Comparison of ENCODE assay signal across 17 mouse cellular contexts in the genomic region with DNA sequence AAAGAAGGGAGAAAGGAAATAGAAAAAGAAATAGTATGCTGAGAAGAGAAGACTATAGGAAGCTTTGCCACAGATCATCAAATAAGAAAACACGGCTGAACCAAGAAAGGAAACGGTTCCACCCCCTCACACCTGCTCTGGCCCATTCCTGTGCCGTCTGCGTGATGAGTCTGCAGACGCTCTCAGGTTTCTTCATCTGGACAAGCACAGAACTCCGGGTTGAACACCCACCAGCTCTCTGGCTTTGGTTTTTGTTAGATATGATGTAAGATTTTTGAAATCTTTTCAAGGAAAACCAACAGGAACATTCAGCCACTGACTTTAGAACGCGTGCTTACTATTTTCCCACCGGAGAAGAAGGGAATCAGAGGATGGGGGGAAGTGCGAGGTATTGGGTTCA.
DNase-seq lines count a peak whose midpoint lies in the region; ATAC-seq lines count a peak whose summit lies in the region.
"Had no signal": no experiment of that assay in that cellular context is flagged by ENCODE, and none has a peak within 500 bp of the region (broad histone marks: within the 10 kb centered on the region; RNA-seq: fewer than 3 reads in every experiment).

No protein-coding gene starts in this region.

- H3K4me1 ChIP-seq in heart, embryonic 15.5 days (replicated peaks) = peaks cover 10% of the 10 kb centered on the region
- H3K4me1 ChIP-seq in limb, embryonic 15.5 days = peaks cover 13% of the 10 kb centered on the region
- H3K4me1 ChIP-seq: liver, embryonic 15.5 days had no signal

- DNase-seq in heart, postnatal 36 days = no peak
- peak; percentile 88 for DNase-seq in brain, adult 2 months (ENCODE audit: low read depth, low spot score)
- peak; percentile 48 to 58 for DNase-seq in layer of hippocampus, adult 8-10 months (ENCODE audit: low spot score in 2 of 2)
- no peak for DNase-seq in MN1 (ENCODE audit: low spot score)
- no peak for DNase-seq in cerebellum, postnatal 4 days (ENCODE audit: low spot score in 2 of 2)
- no peak for DNase-seq in urinary bladder, postnatal 25 days (ENCODE audit: low spot score)
- DNase-seq: adrenal gland, adult 8-10 months; cerebellum, postnatal 36 days; kidney, adult 2 months; thymus, postnatal 4 days had no signal

- no peaks in the 10 kb centered on the region for H3K27me3 ChIP-seq in heart, embryonic 15.5 days
- H3K27me3 ChIP-seq in limb, embryonic 15.5 days = no peaks in the 10 kb centered on the region
- H3K27me3 ChIP-seq: liver, embryonic 15.5 days had no signal

- H3K9me3 ChIP-seq in heart, embryonic 15.5 days (replicated peaks) = no peaks in the 10 kb centered on the region
- no peaks in the 10 kb centered on the region for H3K9me3 ChIP-seq in limb, embryonic 15.5 days
- H3K9me3 ChIP-seq: liver, embryonic 15.5 days; midbrain, embryonic 13.5 days had no signal

- H3K36me3 ChIP-seq in heart, embryonic 15.5 days = no peaks in the 10 kb centered on the region
- H3K36me3 ChIP-seq in limb, embryonic 15.5 days = no peaks in the 10 kb centered on the region
- H3K36me3 ChIP-seq: liver, embryonic 15.5 days; midbrain, embryonic 13.5 days had no signal

- no peak overlapping the region for H3K9ac ChIP-seq in heart, embryonic 15.5 days
- H3K9ac ChIP-seq in limb, embryonic 15.5 days = no peak overlapping the region
- H3K9ac ChIP-seq: forebrain, postnatal 0 days; liver, embryonic 15.5 days had no signal

- no peak overlapping the region for H3K27ac ChIP-seq in heart, embryonic 15.5 days
- no peak overlapping the region for H3K27ac ChIP-seq in limb, embryonic 15.5 days
- H3K27ac ChIP-seq: hindbrain, embryonic 14.5 days; liver, embryonic 15.5 days; macrophage had no signal

- intact Hi-C loops in heart, postnatal 36 days (cut with DNase I) = no loop called here

- H3K4me2 ChIP-seq in heart, embryonic 15.5 days = peak overlapping the region; percentile 32; the same call in 1 of the 2 replicates
- peak overlapping the region; percentile 12; the same call in 1 of the 2 replicates for H3K4me2 ChIP-seq in limb, embryonic 15.5 days
- H3K4me2 ChIP-seq: liver, embryonic 15.5 days had no signal

- H3K4me3 ChIP-seq in heart, embryonic 15.5 days = no peak overlapping the region
- no peak overlapping the region for H3K4me3 ChIP-seq in limb, embryonic 15.5 days
- H3K4me3 ChIP-seq: liver, embryonic 15.5 days; midbrain, embryonic 13.5 days had no signal

- WGBS in heart, embryonic 15.5 days = 61% methylated on average over 10 of the region's 10 CpGs
- 40% methylated on average over 10 of the region's 10 CpGs for WGBS in limb, embryonic 15.5 days

- ATAC-seq in heart, embryonic 15.5 days (replicated peaks; ENCODE audit: insufficient number of reproducible peaks, insufficient read depth, low FRiP score, low read depth) = no peak
- ATAC-seq in limb, embryonic 15.5 days (ENCODE audit: insufficient number of reproducible peaks, low FRiP score, low TSS enrichment, low read depth) = no peak

Comparison
In these comparisons a context has a peak if more than half of its experiments do, and no peak if none do; other contexts are left out.
1. DNase-seq: peak in brain, adult 2 months (single experiment) and layer of hippocampus, adult 8-10 months (2 of 2); none in heart, postnatal 36 days (0 of 2), MN1 (single experiment), cerebellum, postnatal 4 days (0 of 2) and urinary bladder, postnatal 25 days (single experiment).